Mouse (Mus musculus) olfactory bulb, adult 2 months (tissue): ENCODE data around the gene Tmbim6. TPM values are rescaled to one million over a fixed set of nuclear protein-coding genes. Genes with fewer than 3 reads are reported as not detected.
A peak's percentile ranks its signal among the peaks of the same experiment; 100 is the strongest.

ENCODE experiments used
- H3K27ac ChIP-seq: fragments of 200-500 bp; 2 replicates; pipeline ENCODE4 v1.5.1; 2012; ENCODE audit warnings: low read depth, low read length; ENCODE audit not compliant: insufficient read depth
- H3K4me1 ChIP-seq: fragments of 200-500 bp; 2 replicates; pipeline ENCODE4 v1.6.1; 2012; ENCODE audit warnings: low read length; ENCODE audit not compliant: control insufficient read depth, insufficient read depth
- H3K4me3 ChIP-seq: fragments of 200-500 bp; 2 replicates; pipeline ENCODE4 v1.5.1; 2012; ENCODE audit warnings: mild to moderate bottlenecking, low read depth, low read length, moderate library complexity; ENCODE audit not compliant: insufficient read depth
- CTCF ChIP-seq: fragments of 200-500 bp; IDR thresholded peaks from 2 replicates; pipeline ENCODE4 v1.5.1; 2012; ENCODE audit warnings: low read depth, mild to moderate bottlenecking, low read length, moderate library complexity; ENCODE audit not compliant: insufficient read depth
- POLR2A ChIP-seq: fragments of 200-500 bp; IDR thresholded peaks from 2 replicates; pipeline ENCODE4 v1.6.1; 2012; ENCODE audit warnings: mild to moderate bottlenecking, low read depth, low read length, moderate library complexity; ENCODE audit not compliant: insufficient read depth
- WGBS: fragments of 180-500 bp; shearing (Covaris S2); methylation state at CpG from one replicate; pipeline ENCODE4 v1.1.7; 2018; 5-methylcytosine and 5-hydroxymethylcytosine counted together
- polyA plus RNA-seq: library from polyadenylated mRNA; stranded (reverse); fragments of >200 nt; gene quantifications from 2 replicates; pipeline ENCODE4 v1.2.4, GENCODE M21; 2012; ENCODE audit warnings: low replicate concordance; ENCODE audit not compliant: missing spikeins, insufficient read depth, insufficient read length

Gene Tmbim6
- polyA plus RNA-seq, 1 experiment: not detected

DNA sequence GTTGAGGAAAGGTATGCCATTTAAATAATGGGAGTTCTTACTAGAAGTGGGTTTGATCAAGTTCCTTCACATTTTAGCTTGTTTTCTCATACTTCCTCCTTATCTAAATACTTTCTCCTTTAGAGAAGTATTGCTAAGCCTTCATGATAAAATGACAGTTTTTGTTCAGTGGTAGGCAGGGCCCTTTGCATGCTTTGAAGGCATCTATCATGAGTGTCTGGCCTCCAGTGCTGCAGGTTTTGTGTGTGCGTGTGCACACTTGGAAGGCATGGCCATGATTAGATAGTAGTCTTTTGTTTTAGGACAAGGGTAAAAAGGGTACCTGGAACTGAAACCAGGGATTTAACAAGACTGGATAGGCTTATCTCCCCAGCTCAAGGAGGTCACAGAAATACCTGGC lies 3.8 kb downstream of the Tmbim6 start:
- no peak for TF ChIP-seq CTCF
- no peak for TF ChIP-seq POLR2A
- Histone ChIP-seq H3K4me1 (peaks cover 26% of the 10 kb centered on the region), H3K27ac (no peak overlapping the region), H3K4me3 (no peak overlapping the region)
- WGBS: 46% methylated on average over 1 of the region's 1 CpGs

DNA sequence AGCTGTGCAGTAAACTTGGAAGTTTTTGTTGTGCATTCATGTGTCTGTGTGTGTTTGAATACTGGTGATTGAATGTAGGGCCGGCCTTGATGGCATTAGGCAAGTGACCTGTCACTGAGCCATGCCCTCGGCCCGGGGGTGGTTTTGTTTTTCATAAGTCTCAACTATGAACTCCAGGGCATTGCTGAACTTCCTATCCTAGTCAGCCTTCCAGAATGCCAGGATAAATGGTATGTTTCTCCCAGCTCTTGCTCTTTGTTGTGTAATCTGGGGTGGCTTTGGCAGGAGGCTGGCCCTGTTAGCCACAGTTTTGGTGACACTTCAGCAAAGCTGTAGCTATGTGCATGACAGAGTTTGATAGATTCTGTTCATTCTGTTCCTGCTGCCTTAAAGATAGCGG lies 4.2 kb downstream of the Tmbim6 start:
- 31% methylated on average over 4 of the region's 4 CpGs for WGBS
- no peak overlapping the region for H3K27ac ChIP-seq
- TF ChIP-seq CTCF (no peak), POLR2A (no peak)
- H3K4me1 ChIP-seq: peaks cover 26% of the 10 kb centered on the region
- H3K4me3 ChIP-seq: no peak overlapping the region

DNA sequence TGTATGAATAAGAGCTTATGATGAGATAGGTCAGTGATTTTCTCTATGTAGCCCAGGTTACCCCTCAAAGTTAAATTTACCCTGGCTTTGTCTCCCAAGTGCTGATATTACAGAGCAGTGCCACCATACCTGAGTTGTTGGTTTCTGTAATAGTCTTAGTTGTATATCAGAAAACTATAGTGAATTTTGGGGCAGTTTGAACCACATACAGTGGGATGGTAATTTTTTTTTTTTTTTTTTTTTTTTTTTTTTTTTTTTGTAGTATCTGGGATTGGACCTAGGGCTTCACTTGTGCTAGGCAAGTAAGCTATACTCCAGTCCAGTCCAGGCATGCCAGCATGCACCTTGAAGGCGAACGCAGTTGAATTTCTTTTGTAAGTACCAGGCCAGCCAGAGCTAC lies 4.9 kb downstream of the Tmbim6 start:
- Histone ChIP-seq H3K27ac (no peak overlapping the region), H3K4me1 (peaks cover 23% of the 10 kb centered on the region), H3K4me3 (no peak overlapping the region)
- WGBS: 78% methylated on average over 2 of the region's 2 CpGs
- TF ChIP-seq CTCF (no peak), POLR2A (no peak)

DNA sequence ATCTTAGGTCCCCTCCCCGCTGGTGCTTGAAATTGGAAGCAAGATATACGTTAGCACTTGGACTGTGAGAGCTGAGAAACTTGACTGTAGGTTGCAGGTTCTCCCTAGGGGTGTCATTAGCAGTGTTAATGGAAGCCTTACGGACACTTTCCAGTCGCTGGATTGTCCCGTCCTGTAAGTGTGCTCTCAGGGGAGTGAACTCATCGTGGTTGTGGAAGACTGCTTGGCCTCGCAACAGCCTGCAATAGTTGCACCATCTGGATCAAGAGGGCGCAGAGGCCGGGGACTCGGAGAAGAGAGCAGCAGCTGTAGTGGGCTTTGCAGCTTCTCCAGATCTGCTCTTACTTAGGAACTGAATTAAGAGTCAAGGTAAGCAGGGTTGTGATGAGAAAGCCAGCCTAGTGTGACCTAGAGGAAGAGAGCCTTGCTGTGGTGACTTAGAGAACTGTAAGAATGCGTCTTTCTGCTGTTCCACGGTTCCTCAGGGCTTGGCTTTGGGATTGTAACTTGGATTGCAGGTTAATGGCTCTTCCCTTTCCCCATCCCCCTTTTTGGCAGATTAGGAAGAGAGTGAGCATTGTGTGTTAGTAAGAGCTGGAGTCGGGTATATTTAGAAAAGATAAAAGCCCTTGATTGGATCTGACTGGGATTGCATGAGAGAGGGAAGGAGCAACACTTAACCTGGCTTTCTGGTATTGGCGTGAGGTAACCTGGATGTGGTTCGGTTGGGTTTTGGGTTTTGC lies 7.0 kb downstream of the Tmbim6 start:
- Histone ChIP-seq H3K4me3 (no peak overlapping the region), H3K27ac (peak overlapping the region; percentile 18; the same call in 1 of the 2 replicates), H3K4me1 (peaks cover 23% of the 10 kb centered on the region)
- TF ChIP-seq POLR2A (no peak), CTCF (no peak)
- WGBS: 56% methylated on average over 15 of the region's 15 CpGs

DNA sequence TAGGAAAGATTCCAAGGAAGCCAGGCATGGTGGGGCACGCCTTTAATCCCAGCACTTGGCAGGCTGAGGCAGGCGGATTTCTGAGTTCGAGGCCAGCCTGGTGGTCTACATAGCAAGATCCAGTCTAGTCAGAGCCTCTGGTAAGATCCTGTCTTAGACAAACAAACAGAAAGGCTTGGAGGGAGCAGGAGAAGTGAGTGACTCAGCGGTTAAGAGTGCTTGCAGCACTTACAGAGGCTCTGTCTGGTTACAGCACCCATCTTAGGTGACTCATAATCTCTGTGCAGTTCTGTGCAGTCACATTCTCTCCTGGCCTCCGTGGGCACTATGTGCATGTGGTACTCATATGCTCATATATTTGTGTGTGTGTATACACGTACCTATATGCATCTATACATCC lies 7.9 kb downstream of the Tmbim6 start:
- H3K4me3 ChIP-seq: no peak overlapping the region
- no peak overlapping the region for H3K27ac ChIP-seq
- TF ChIP-seq CTCF: no peak
- no peak for TF ChIP-seq POLR2A
- peaks cover 19% of the 10 kb centered on the region for H3K4me1 ChIP-seq
- WGBS: 67% methylated on average over 6 of the region's 6 CpGs

DNA sequence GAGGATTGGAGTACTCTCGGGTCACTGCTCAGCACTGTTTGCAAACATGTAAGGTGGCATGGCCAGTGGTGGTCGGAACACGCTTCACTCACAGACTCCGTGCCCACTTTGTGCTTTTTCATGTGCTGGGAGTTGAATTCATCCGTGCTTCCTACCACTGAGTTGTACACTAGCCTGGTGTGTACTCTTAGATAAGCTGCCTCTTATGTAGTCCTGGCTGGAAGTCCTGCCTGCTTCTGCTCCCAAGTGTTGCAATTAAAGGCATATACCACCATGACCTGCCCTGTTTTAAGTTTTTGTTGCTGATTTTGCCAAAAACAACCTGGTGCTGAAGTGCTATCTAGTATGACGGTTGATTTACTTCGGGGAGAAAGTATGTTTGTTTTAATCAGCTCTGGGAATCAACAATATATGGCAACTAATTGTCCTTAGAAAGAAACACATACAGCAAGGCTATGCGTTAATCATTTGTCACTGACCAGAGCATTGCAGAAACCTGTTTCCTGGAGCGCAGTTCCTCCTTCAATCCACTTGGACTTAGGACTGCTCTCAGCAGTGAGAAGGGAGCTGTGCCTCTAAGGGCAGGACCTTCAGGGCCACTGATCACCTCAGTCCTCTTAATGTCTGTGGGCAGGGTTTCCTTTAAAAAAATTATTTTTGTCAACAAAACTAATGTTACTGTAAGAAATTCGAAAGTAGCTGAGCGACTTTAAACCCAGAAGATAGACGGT lies 10.6 kb downstream of the Tmbim6 start:
- 85% methylated on average over 12 of the region's 12 CpGs for WGBS
- TF ChIP-seq POLR2A: no peak
- TF ChIP-seq CTCF: no peak
- no peak overlapping the region for H3K27ac ChIP-seq
- H3K4me1 ChIP-seq: peaks cover 13% of the 10 kb centered on the region
- no peak overlapping the region for H3K4me3 ChIP-seq

DNA sequence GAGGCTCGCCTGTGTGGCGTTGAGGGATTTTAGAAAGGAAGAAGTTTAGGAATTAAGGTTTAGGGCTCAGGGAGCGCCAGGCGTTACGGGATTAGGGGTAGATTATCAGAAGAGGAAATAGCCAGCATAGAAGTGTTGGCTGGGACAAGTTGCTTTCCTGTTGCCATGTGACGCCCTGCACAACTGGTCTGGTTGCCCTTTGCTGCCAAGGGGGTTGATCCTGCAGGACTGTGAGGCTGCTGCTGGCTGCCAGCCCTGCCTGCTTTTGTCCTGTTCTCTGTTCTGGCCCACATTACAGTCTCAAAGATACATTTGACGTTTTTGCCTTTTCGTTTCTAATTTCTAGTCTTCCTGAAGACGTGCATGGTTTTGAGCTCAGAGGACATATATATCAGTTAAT lies 12.5 kb downstream of the Tmbim6 start:
- no peak overlapping the region for H3K27ac ChIP-seq
- H3K4me3 ChIP-seq: no peak overlapping the region
- no peak for TF ChIP-seq POLR2A
- TF ChIP-seq CTCF: no peak
- WGBS: 58% methylated on average over 9 of the region's 9 CpGs
- peaks cover 4% of the 10 kb centered on the region for H3K4me1 ChIP-seq

DNA sequence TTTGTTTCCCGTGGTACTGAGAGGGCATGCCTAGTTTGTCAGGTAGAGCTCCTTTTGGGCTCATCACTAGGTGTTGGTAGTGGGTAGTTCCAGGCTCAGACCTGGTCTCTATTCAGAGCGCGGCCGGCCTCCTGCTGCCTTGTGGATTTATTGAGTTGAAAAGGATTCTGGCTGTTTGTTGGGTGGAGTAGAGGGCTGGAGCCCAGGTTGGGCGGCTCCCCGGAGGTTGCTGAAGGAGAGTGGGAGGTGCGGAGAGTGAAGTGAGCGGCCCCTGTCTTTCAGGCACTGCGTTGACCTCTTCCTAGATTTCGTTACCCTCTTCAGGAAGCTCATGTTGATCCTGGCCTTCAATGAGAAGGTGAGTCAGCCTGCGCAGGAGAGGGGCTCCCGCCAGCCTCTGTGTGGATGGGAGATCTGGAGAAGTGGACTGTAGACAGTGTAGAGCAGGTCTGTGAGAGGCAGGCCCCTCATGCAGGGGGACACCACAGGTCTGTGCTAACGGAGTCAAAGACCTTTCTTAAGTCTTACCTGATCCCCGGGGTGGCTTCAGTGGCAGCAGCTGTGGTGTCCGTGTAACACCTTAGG lies 14.4 kb downstream of the Tmbim6 start:
- WGBS: 86% methylated on average over 15 of the region's 15 CpGs
- Histone ChIP-seq H3K27ac (no peak overlapping the region), H3K4me3 (no peak overlapping the region), H3K4me1 (peaks cover 13% of the 10 kb centered on the region)
- no peak for TF ChIP-seq CTCF

DNA sequence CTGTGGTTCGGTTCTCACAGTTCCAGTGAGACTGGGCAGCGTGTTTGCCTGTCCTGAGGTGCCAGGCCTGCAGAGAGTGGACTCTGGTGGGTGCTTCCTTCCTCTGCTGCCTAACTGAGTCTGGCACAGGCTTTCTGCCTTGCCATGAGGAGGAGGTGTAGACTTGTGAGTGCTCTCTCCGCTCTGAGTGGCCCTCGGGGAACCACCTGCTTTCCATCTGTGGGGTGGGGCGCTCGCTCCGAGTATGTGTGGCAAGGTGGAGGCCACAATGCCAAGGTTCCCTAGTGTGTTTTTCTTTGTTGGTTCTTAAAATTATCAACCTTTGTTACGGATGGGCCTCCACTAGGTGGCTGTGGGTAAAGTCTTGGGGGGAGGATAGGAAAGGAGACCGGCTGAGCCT lies 16.2 kb downstream of the Tmbim6 start:
- no peak overlapping the region for H3K27ac ChIP-seq
- WGBS: 88% methylated on average over 9 of the region's 9 CpGs
- no peak overlapping the region for H3K4me3 ChIP-seq
- H3K4me1 ChIP-seq: peaks cover 13% of the 10 kb centered on the region
- no peak for TF ChIP-seq CTCF
- no peak for TF ChIP-seq POLR2A
